ENCODE assay signal across 31 mouse cellular contexts in the genomic region with DNA sequence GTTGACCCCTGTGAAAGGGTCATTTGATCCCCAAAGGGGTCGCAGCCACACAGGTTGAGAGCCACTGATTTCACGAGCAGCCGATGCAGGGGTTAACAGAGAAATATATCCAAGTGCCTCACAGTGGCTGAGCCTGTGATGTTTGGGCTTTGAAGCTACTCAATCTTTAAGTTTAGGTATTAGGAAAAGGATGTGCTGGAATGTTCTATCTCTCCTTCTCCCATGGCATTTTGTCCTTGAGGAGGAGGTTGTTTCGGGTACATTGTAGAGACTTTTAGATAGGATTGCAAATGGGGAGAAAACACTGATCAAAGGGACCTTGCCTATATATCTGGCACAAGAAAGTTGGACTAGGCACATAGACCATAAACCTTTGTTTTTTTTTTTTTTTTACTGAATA.
"Had no signal": no experiment of that assay in that cellular context is flagged by ENCODE, and none has a peak within 500 bp of the region (broad histone marks: within the 10 kb centered on the region; RNA-seq: fewer than 3 reads in every experiment).

No protein-coding gene starts in this region.

- H3K9me3 ChIP-seq: limb, embryonic 10.5 days; limb, embryonic 12.5 days; limb, embryonic 13.5 days; limb, embryonic 15.5 days; liver, embryonic 12.5 days; liver, embryonic 13.5 days; liver, embryonic 15.5 days; lung, embryonic 15.5 days; midbrain, embryonic 10.5 days; midbrain, embryonic 12.5 days; midbrain, embryonic 13.5 days; midbrain, embryonic 15.5 days had no signal

- ATAC-seq: liver, embryonic 12.5 days; liver, postnatal 0 days; lung, postnatal 0 days; midbrain, embryonic 13.5 days; midbrain, embryonic 15.5 days; midbrain, embryonic 16.5 days had no signal

- H3K9ac ChIP-seq: limb, embryonic 12.5 days; limb, embryonic 13.5 days; limb, embryonic 15.5 days; liver, embryonic 12.5 days; liver, embryonic 13.5 days; liver, embryonic 14.5 days; liver, embryonic 15.5 days; liver, postnatal 0 days; lung, embryonic 14.5 days; lung, embryonic 15.5 days; midbrain, embryonic 12.5 days; midbrain, embryonic 13.5 days; midbrain, embryonic 15.5 days had no signal

- DNase-seq: left cerebral cortex, postnatal 4 days; liver; liver, embryonic 13.5 days; liver, postnatal 0 days; lung, adult 18-20 months; lung, adult 2 months; lung, embryonic 14.5 days; lung, postnatal 10 days; lung, postnatal 14 days; lung, postnatal 36 days; lung, postnatal 4 days; midbrain, embryonic 14.5 days had no signal

- H3K4me3 ChIP-seq: limb, embryonic 10.5 days; limb, embryonic 12.5 days; limb, embryonic 13.5 days; limb, embryonic 15.5 days; liver, embryonic 12.5 days; liver, embryonic 13.5 days; liver, embryonic 15.5 days; lung, embryonic 15.5 days; megakaryocyte, embryonic 14.5 days; midbrain, embryonic 10.5 days; midbrain, embryonic 12.5 days; midbrain, embryonic 13.5 days; midbrain, embryonic 15.5 days; myocyte had no signal

- H3K27me3 ChIP-seq: limb, embryonic 12.5 days; limb, embryonic 13.5 days; limb, embryonic 15.5 days; liver, embryonic 12.5 days; liver, embryonic 13.5 days; liver, embryonic 15.5 days; lung, embryonic 15.5 days; megakaryocyte, embryonic 14.5 days; midbrain, embryonic 13.5 days; midbrain, embryonic 15.5 days had no signal

- H3K27ac ChIP-seq: limb, embryonic 10.5 days; limb, embryonic 12.5 days; limb, embryonic 13.5 days; limb, embryonic 15.5 days; liver, embryonic 12.5 days; liver, embryonic 13.5 days; liver, embryonic 14.5 days; liver, embryonic 15.5 days; lung, embryonic 15.5 days; macrophage; midbrain, embryonic 10.5 days; midbrain, embryonic 12.5 days; midbrain, embryonic 13.5 days; midbrain, embryonic 15.5 days had no signal

- H3K4me1 ChIP-seq: liver, embryonic 15.5 days; megakaryocyte, embryonic 14.5 days; midbrain, embryonic 12.5 days; midbrain, embryonic 13.5 days; midbrain, embryonic 15.5 days had no signal

- H3K4me2 ChIP-seq: limb, embryonic 12.5 days; limb, embryonic 13.5 days; limb, embryonic 15.5 days; liver, embryonic 11.5 days; liver, embryonic 12.5 days; liver, embryonic 13.5 days; liver, embryonic 15.5 days; lung, embryonic 14.5 days; lung, embryonic 15.5 days; midbrain, embryonic 11.5 days; midbrain, embryonic 12.5 days; midbrain, embryonic 13.5 days; midbrain, embryonic 15.5 days had no signal

- H3K36me3 ChIP-seq: limb, embryonic 10.5 days; limb, embryonic 12.5 days; limb, embryonic 13.5 days; limb, embryonic 15.5 days; liver, embryonic 12.5 days; liver, embryonic 13.5 days; liver, embryonic 15.5 days; lung, embryonic 15.5 days; midbrain, embryonic 10.5 days; midbrain, embryonic 12.5 days; midbrain, embryonic 13.5 days; midbrain, embryonic 15.5 days had no signal
